Mouse (Mus musculus): ENCODE measurements around the gene Lhpp. TPM values are rescaled to one million over a fixed set of nuclear protein-coding genes. Genes with fewer than 3 reads are reported as not detected.

Lhpp gene
- polyA plus RNA-seq, 1 experiment from 2014 or later: 21.0 TPM

DNA sequence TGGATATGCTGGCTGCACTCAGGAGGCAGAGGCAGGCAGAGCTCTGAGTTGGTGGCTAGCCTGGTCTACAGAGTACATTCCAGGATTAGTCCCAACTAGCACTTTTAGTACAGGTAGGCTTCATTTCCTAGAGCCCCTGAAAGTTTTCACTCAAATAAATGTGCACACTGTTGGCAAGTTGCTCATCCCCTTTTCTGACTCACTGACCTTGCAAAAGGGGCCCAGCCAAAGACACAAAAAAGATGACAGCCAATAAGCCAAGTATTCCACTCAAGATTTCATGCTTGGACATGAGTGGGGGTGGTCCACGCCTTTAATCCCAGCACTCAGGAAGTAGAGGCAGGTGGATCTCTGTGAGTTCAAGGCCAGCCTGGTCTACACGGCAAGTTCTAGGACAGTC lies 29.0 kb upstream of the Lhpp start:
- no peak for ATAC-seq
- no peaks in the 10 kb centered on the region for H3K36me3 ChIP-seq
- WGBS: 93% methylated on average over 2 of the region's 2 CpGs
- no peaks in the 10 kb centered on the region for H3K9me3 ChIP-seq
- peaks cover 5% of the 10 kb centered on the region for H3K4me1 ChIP-seq (replicated peaks)
- H3K4me3 ChIP-seq (replicated peaks): no peak overlapping the region
- peaks cover 16% of the 10 kb centered on the region for H3K27me3 ChIP-seq
- H3K27ac ChIP-seq: no peak overlapping the region
- H3K4me2 ChIP-seq (replicated peaks): no peak overlapping the region
- H3K9ac ChIP-seq (replicated peaks): no peak overlapping the region

DNA sequence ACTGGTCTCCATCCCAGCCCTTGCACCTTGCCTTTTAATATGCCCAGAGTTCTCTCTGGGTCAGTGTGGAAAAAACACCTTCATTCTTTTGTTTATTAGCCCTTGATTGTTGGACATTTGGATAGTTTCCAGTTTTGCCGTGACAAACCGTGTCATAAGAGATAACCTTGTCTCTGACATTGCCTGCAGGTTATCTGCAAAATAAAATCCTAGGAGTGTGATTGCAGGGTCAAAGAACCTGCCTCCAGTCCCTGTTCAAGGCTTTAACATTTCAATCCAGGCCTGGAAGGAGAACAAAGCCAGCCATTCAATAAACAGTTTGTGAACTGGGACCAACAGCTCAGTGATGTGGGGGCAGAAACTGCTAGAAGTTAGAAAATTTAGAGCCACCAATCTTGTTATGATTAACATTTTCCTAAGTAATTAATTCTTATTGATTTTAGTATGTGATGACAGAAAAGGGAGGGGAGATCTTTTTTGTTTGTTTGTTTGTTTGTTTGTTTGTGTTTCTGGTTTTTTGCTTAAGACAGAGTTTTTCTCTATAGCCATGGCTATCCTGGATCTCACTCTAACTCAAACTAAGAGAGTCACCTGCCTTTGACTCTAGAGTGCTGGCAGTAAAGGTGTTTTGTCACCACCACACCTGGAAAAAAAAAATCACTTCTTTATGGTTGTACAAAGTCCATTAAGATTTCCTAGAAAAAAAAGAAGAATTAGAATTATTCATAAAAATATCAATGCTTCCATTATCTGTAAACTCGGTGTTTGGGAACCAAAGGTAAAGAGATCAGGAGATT lies 24.5 kb upstream of the Lhpp start:
- 76% methylated on average over 3 of the region's 3 CpGs for WGBS
- no peak overlapping the region for H3K4me3 ChIP-seq (replicated peaks)
- no peak for ATAC-seq

DNA sequence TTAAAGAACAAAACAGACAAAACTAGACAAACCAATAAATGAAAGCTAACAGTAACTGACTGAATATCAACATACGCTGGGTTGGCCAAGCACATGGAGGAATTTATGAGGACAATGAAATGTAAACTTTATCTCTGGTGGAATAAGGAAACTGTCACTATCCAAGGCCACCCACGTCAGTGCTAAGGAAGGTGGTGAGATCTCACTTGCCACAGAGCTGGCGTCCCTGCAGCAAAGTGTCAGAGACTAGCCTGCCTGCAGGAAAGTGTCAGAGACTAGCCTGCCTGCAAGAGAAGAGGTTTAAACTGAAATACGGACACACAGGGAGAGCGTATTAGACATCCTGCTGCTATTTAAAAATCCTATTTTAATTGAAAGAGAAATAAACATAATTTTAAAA lies 23.3 kb upstream of the Lhpp start:
- WGBS: 78% methylated on average over 5 of the region's 5 CpGs
- no peak overlapping the region for H3K4me2 ChIP-seq (replicated peaks)
- H3K4me1 ChIP-seq (replicated peaks): no peaks in the 10 kb centered on the region
- ATAC-seq: no peak
- no peaks in the 10 kb centered on the region for H3K27me3 ChIP-seq
- no peaks in the 10 kb centered on the region for H3K36me3 ChIP-seq
- H3K9ac ChIP-seq (replicated peaks): no peak overlapping the region
- H3K27ac ChIP-seq: no peak overlapping the region
- no peaks in the 10 kb centered on the region for H3K9me3 ChIP-seq
- no peak overlapping the region for H3K4me3 ChIP-seq (replicated peaks)

More for the DNA sequence above, 24.5 kb upstream of the Lhpp start:
- no peaks in the 10 kb centered on the region for H3K9me3 ChIP-seq
- no peak overlapping the region for H3K9ac ChIP-seq (replicated peaks)
- H3K27ac ChIP-seq: no peak overlapping the region
- H3K4me2 ChIP-seq (replicated peaks): no peak overlapping the region
- no peaks in the 10 kb centered on the region for H3K27me3 ChIP-seq
- no peaks in the 10 kb centered on the region for H3K4me1 ChIP-seq (replicated peaks)
- no peaks in the 10 kb centered on the region for H3K36me3 ChIP-seq

- no peaks in the 10 kb centered on the region for H3K36me3 ChIP-seq
- no peak overlapping the region for H3K4me3 ChIP-seq (replicated peaks)
- H3K27ac ChIP-seq: no peak overlapping the region
- no peak overlapping the region for H3K9ac ChIP-seq (replicated peaks)
- H3K9me3 ChIP-seq: no peaks in the 10 kb centered on the region
- no peaks in the 10 kb centered on the region for H3K4me1 ChIP-seq (replicated peaks)
- 0 out of 2 replicates have a peak, but pooled peaks cover 9% of the 10 kb centered on the region for H3K27me3 ChIP-seq
- no peak overlapping the region for H3K4me2 ChIP-seq (replicated peaks)
- ATAC-seq: no peak
- WGBS: 64% methylated on average over 5 of the region's 5 CpGs
Observed at GRCm38 (mm10) chr7:132589610-132590009, 20.8 kb upstream of the Lhpp start.

DNA sequence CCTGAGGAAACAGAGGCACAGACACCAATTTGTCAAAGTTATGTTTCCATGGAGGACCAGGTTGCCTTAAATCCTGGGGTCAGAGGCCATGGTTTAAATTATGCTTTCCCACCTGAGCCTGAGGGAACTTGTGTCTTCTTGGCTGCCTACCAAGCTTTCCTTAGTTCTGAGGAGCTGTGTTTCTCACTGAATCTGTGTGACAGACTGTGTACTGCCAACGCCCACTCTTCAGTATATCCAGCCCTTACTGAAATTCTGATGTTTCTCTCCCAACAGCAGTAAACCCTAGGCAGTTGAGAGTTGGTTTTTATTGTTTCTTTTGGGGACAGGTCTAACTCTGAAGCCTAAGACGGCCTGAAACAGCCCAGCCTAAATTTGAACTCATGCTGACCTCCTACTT lies 16.7 kb upstream of the Lhpp start:
- no peak for ATAC-seq
- Histone ChIP-seq H3K27ac (no peak overlapping the region), H3K4me2 (replicated peaks) (no peak overlapping the region), H3K9me3 (no peaks in the 10 kb centered on the region), H3K4me3 (replicated peaks) (no peak overlapping the region), H3K9ac (replicated peaks) (no peak overlapping the region), H3K27me3 (peaks cover 49% of the 10 kb centered on the region), H3K36me3 (no peaks in the 10 kb centered on the region), H3K4me1 (replicated peaks) (peaks cover 18% of the 10 kb centered on the region)
- 79% methylated on average over 2 of the region's 2 CpGs for WGBS

- 95% methylated on average over 2 of the region's 2 CpGs for WGBS
- Histone ChIP-seq H3K9ac (replicated peaks) (no peak overlapping the region), H3K27ac (no peak overlapping the region), H3K27me3 (peaks cover 54% of the 10 kb centered on the region), H3K4me1 (replicated peaks) (peaks cover 21% of the 10 kb centered on the region), H3K4me2 (replicated peaks) (no peak overlapping the region), H3K4me3 (replicated peaks) (no peak overlapping the region), H3K36me3 (no peaks in the 10 kb centered on the region), H3K9me3 (no peaks in the 10 kb centered on the region)
- ATAC-seq: no peak
Observed at GRCm38 (mm10) chr7:132594325-132594724, 16.1 kb upstream of the Lhpp start.

DNA sequence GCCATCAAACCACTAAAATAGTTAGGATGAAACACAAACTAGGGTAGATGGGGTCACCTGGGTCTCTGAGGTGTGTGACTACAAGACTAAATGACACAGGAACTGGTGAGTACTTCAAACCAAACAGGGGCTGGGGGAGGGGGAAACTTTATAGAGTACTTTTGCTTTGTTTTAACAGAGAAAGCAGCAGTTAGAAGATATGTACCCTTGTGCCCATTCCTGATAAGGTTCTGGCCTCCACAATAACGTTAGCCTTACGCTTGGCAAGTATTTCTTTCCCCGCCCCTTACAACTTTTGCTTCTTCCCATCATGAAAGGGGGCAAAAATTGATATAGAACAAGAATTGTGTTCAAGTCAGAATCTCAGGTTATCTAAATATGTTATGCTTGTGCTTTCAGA lies 14.7 kb upstream of the Lhpp start:
- no peak for ATAC-seq
- Histone ChIP-seq H3K9ac (replicated peaks) (no peak overlapping the region), H3K4me1 (replicated peaks) (peaks cover 36% of the 10 kb centered on the region), H3K4me2 (replicated peaks) (no peak overlapping the region), H3K27ac (no peak overlapping the region), H3K36me3 (no peaks in the 10 kb centered on the region), H3K27me3 (peaks cover 69% of the 10 kb centered on the region), H3K4me3 (replicated peaks) (no peak overlapping the region), H3K9me3 (no peaks in the 10 kb centered on the region)
- WGBS: 79% methylated on average over 3 of the region's 3 CpGs

- peaks cover 78% of the 10 kb centered on the region for H3K27me3 ChIP-seq
Observed at GRCm38 (mm10) chr7:132596557-132597250, 13.7 kb upstream of the Lhpp start.

DNA sequence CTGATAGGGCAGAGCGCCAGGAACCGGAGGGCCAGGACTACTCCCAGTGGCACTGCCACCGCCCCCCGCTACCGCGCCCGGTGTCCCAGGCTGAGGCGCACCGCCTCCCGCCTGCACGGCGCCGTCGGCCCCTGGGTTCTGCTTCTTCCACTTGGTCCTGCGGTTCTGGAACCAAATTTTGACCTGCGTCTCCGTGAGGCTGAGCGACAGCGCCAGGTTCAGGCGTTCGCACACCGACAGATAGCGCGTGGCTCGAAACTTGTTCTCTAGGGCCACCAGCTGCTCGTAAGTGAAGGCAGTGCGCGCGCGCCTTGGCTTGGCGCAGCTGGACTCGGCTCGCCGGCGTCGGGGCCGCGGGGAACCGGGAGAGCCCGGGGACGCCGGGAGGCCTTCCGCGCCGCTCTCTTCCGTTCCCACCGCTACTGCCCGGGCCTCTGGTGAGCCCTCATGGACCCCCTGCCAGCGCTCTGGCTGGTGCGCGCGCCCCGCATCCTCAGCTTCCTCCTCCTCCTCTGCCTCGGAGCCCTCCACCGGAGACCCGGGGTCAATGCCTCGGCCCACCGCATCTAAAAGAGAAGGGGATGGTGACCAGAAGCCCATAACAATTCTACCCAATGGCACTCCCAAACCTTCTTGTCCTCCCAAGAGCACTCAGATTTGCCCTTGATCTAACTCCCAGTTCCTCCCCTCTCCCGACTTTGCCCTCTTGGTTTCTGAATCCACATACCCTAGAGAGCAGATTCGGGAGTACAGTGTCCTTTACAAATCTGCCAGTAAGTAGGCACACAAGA lies 13.0 kb upstream of the Lhpp start:
- H3K36me3 ChIP-seq: no peaks in the 10 kb centered on the region
- peak overlapping the region; percentile 12 for H3K9ac ChIP-seq (replicated peaks)
- peak overlapping the region; percentile 45 for H3K4me3 ChIP-seq (replicated peaks)
- H3K27me3 ChIP-seq: peaks cover 86% of the 10 kb centered on the region
- peak; percentile 43; the same call in 1 of the 2 replicates for ATAC-seq
- peaks cover 45% of the 10 kb centered on the region for H3K4me1 ChIP-seq (replicated peaks)
- peak overlapping the region; percentile 76 for H3K4me2 ChIP-seq (replicated peaks)
- no peaks in the 10 kb centered on the region for H3K9me3 ChIP-seq
- WGBS: under 1% methylated on average over 59 of the region's 60 CpGs
- H3K27ac ChIP-seq: no peak overlapping the region

More at GRCm38 (mm10) chr7:132596557-132597250, 13.7 kb upstream of the Lhpp start:
- no peak overlapping the region for H3K27ac ChIP-seq
- H3K4me1 ChIP-seq (replicated peaks): peaks cover 39% of the 10 kb centered on the region
- WGBS: 6% methylated on average over 26 of the region's 26 CpGs
- peak overlapping the region; percentile 12 for H3K9ac ChIP-seq (replicated peaks)
- no peaks in the 10 kb centered on the region for H3K9me3 ChIP-seq
- ATAC-seq: peak; percentile 30; the same call in 1 of the 2 replicates
- peak overlapping the region; percentile 76 for H3K4me2 ChIP-seq (replicated peaks)
- no peaks in the 10 kb centered on the region for H3K36me3 ChIP-seq
- H3K4me3 ChIP-seq (replicated peaks): peak overlapping the region; percentile 45

DNA sequence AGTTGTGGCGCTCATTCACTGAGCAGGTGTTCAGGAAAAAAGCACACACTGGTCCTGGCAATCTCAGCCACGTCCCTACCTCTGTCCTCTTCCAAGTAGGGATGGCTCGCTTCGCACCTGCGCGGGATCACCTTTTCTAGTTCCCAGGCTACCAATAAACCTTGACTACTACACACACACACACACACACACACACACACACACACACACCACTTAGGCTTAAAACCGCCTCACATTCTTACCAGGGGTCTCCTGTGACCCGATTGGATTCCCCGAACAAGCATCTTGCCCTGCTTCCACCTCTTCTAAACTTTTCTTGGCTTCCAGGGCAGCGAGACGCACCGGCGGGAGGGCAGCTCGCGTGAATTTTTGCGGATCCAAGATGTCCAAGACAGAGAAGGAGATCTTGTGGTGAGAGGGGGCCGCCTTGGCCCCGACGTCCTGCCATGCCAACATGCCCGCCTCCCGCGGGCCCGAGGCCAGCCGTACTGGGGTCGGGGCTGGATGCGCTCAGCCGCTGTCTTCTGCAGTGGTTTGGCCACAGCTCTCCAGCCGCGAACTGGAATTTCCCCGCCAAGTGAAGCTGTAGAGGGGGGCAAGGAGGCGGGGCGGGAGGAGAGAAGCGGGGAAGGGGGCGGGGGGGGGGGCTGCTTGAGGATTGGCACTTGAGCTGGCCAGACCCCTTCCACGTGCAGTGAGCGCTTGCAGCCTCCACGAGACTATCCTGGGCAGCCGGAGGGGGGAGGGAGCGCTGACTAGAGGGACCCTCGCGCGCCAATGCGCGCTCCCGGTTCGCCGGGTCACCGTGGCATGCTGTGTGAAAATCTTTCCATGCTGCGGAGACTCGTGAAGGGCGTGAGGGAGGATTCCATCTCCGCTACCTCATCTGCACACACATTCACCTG lies 11.1 kb upstream of the Lhpp start, which contains the start of gene Nkx1-2:
TSS of gene Nkx1-2 (minus strand) at position 567 of the 905 bp plus-strand sequence.
- no peak within 1 kb of the TSS for H3K27ac ChIP-seq
- H3K27me3 ChIP-seq: peaks cover 94% of the 10 kb centered on the region
- H3K4me1 ChIP-seq (replicated peaks): peaks cover 49% of the 10 kb centered on the region
- peak within 1 kb of the TSS; percentile 45 for H3K4me3 ChIP-seq (replicated peaks)
- H3K36me3 ChIP-seq: no peaks in the 10 kb centered on the region
- no peak within 1 kb of the TSS; the same call in 1 of the 2 replicates for H3K9ac ChIP-seq (replicated peaks)
- H3K4me2 ChIP-seq (replicated peaks): peak within 1 kb of the TSS; percentile 65
- no peaks in the 10 kb centered on the region for H3K9me3 ChIP-seq
- ATAC-seq: no peak
- WGBS: under 1% methylated on average over 47 of the region's 52 CpGs

- WGBS: under 1% methylated on average over 9 of the region's 9 CpGs
- ATAC-seq: no peak
- Histone ChIP-seq H3K9me3 (no peaks in the 10 kb centered on the region), H3K4me1 (replicated peaks) (peaks cover 49% of the 10 kb centered on the region), H3K27ac (no peak overlapping the region), H3K36me3 (no peaks in the 10 kb centered on the region), H3K4me3 (replicated peaks) (peak overlapping the region; percentile 36), H3K9ac (replicated peaks) (no peak overlapping the region), H3K27me3 (peaks cover 98% of the 10 kb centered on the region), H3K4me2 (replicated peaks) (peak overlapping the region; percentile 65)
Observed at GRCm38 (mm10) chr7:132600026-132600425, 10.4 kb upstream of the Lhpp start.
